Mouse (Mus musculus) olfactory bulb, adult 2 months (tissue): ENCODE measurements around the gene Gtpbp3.

Experiments used
- CTCF ChIP-seq: fragments of 200-500 bp; IDR thresholded peaks from 2 replicates; pipeline ENCODE4 v1.5.1; 2012; ENCODE audit warnings: low read depth, mild to moderate bottlenecking, low read length, moderate library complexity; ENCODE audit not compliant: insufficient read depth
- POLR2A ChIP-seq: fragments of 200-500 bp; IDR thresholded peaks from 2 replicates; pipeline ENCODE4 v1.6.1; 2012; ENCODE audit warnings: mild to moderate bottlenecking, low read depth, low read length, moderate library complexity; ENCODE audit not compliant: insufficient read depth

DNA sequence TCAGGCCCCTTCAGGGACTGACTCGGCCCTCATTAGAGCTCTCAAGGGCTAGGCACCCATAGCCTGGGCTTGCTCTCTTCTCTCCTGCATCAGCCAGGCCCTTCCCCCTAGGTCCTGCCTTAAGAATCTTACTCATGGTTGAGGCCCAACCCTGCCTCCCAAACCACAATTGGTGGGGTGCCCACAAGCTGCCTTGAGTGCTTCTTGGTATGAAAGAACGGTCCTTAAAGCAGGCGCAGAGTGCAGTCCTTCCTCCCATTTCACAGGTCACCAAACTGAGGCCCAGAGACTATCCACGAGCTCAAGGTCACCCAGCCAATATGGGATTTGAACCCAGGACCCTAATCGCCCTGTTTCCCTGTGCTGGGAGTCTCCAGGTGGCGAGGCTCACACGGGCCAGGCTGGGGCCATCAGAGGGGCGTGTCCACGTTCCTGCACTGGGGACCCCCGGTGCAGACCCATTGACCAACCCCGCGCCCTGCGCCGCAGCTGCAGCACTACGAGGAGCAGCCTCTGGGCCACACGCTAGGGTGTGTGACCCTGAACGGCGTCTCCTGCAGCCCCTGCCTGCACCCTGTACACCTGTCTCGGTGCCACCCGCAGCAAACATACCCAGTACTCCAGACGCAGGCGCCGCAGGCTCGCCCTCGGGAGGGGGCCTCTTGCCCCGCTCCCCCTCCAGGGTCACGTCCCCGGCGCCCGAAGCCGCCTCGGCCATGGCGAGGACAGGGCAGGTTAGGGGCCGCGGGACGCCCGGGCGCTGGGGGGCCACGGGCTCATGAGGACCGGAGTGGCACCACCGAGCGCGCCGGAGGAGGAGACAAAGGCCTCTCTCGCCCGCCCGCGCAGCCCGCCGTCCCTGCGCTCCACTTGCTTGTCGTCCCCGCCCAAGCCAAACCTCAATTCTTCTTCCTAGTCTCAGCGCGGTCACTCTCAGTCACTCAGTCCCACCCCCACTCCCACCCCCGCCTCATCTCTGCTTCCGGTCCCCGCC, 2.5 kb upstream of the Gtpbp3 start, which contains the start of gene Ano8:
- TF ChIP-seq POLR2A (0 out of 2 replicates have a peak, but pooled peaks have one; percentile 17), CTCF (no peak)
